Mouse (Mus musculus) layer of hippocampus, adult 2 months (tissue): Measurements from ENCODE around the gene Zbtb34. TPM values are rescaled to one million over a fixed set of nuclear protein-coding genes. Genes with fewer than 3 reads are reported as not detected.
A peak's percentile ranks its signal among the peaks of the same experiment; 100 is the strongest.

Experiments used
- DNase-seq, 2 experiments: peaks; one replicate each; pipeline ENCODE4 v3.0.0; 2022; ENCODE audit warnings: low spot score in 2 of 2
- H3K27ac ChIP-seq: fragments of 200-600 bp; 2 replicates; pipeline ENCODE4 v1.8.1; 2022
- H3K4me3 ChIP-seq: fragments of 200-600 bp; 2 replicates; pipeline ENCODE4 v1.8.1; 2022; ENCODE audit warnings: mild to moderate bottlenecking
- CTCF ChIP-seq: fragments of 200-600 bp; conservative IDR thresholded peaks from 2 replicates; pipeline ENCODE4 v1.8.1; 2022; ENCODE audit warnings: antibody characterized with exemption, mild to moderate bottlenecking, moderate library complexity
- microRNA-seq, 2 experiments: library from miRNA; unstranded; fragments of <30 nt; microRNA quantifications; one replicate each; pipeline ENCODE4 v1.2.0; 2021
- total RNA-seq, 2 experiments: library from RNA; stranded (reverse); gene quantifications; 2 replicates each; pipeline ENCODE4 v1.2.3; 2021

Zbtb34 gene
- total RNA-seq, 2 experiments from 2014 or later = 13.9 to 14.8 TPM

DNA sequence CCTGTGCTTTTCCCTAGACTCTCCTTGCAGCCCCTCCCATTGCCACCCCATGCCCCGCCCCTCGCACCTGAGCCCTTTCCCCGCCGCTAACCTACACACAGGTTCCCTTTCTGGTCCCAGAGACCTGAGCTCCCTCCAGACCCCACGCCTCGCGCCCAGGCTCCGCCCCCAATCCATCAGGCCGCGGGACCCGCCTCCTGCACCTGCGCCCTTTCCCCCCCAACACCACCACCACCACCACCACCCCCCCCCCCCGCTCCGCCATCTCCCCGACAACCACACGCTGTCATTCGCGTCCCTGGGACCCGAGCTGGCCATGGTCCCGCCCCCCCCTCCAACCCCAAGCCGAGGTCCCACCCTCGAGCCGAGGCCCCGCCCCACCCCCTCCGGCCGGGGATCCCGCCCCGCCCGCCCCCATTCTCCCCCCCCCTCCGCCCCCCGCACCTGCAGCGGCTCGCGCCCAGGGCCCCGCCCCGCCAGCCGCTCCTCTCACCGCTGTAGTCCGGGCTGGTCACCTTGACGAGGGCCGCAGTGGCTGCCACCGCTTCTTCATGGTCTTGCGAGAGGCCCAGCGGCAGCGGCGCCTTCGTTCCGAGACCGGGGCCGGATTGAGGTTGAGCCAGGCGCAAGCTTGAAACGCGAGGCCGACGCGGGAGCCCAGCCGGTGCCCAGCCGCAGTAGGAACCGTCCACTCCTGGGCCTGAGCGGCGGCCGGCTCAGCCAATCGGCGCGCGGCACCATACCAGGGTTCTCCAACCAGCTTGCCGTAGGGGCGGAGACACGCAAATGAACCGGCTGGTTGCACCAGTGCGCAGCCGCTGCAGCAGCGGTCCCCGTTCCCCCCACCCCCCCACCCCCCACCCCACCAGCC is 60.1 kb downstream of the Zbtb34 start, which contains the start of gene Ralgps1:
Gene Ralgps1, minus strand, starts transcription at position 710 of the 871 bp plus-strand sequence.
- Histone ChIP-seq H3K4me3 (peak within 1 kb of the TSS; percentile 89), H3K27ac (peak within 1 kb of the TSS; percentile 99)
- no peak for TF ChIP-seq CTCF
- DNase-seq = peak; percentile 95 to 98

DNA sequence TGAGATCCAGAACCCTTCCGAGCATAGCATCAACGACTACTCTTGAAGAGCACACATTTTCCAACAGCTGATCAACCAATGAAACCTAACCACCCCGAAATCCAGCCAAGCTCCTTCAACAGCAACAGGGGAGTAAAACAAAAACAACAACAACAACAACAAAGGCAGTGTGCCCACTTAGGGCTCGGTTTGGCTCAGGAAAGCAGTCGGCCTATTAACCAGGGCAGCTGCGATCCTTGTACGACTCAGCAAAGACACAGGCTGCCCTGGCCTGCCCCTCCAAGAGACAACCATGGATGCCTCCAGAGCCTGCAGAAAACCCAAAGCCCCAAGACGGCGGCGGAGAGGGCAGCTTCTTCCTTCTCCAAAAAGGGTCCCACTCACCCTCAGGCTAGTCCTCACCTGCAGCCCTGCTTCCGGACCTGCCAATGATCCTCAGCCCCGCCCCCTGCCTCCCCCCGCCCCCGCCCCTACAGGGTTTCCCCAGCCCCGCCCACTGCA is 60.8 kb downstream of the Zbtb34 start:
- no peak for DNase-seq
- H3K27ac ChIP-seq = peak overlapping the region; percentile 99

GRCm38 (mm10) chr2:33369453-33369852 is 61.7 kb downstream of the Zbtb34 start:
- TF ChIP-seq CTCF = no peak
- H3K27ac ChIP-seq = peak overlapping the region; percentile 99
- DNase-seq = no peak
- H3K4me3 ChIP-seq = no peak overlapping the region; the same call in 1 of the 2 replicates

More for the DNA sequence above, 60.8 kb downstream of the Zbtb34 start:
- TF ChIP-seq CTCF = no peak
- peak overlapping the region; percentile 89 for H3K4me3 ChIP-seq

DNA sequence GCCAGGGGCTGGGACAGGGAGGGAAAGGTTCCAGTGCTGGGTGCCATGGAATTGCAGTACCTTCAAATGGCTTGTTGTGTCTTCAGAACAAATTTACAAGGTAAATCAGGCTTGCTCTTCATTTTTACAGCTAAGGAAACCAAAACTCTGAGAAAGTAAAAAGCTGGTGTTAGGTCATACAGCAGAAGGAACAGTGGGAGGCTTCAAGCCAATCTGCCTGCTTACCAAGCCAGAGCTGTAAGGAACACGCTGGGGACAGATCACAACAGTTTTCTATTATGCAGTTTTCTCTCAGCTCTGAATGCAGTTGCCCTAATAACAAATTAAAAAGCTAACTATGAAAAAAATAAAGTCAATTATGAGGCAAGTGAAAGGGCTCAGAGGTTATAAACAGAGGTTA is 62.6 kb downstream of the Zbtb34 start:
- no peak for TF ChIP-seq CTCF
- Histone ChIP-seq H3K4me3 (0 out of 2 replicates have a peak overlapping the region, but pooled peaks have one; percentile 4), H3K27ac (peak overlapping the region; percentile 99)
- DNase-seq = no peak

DNA sequence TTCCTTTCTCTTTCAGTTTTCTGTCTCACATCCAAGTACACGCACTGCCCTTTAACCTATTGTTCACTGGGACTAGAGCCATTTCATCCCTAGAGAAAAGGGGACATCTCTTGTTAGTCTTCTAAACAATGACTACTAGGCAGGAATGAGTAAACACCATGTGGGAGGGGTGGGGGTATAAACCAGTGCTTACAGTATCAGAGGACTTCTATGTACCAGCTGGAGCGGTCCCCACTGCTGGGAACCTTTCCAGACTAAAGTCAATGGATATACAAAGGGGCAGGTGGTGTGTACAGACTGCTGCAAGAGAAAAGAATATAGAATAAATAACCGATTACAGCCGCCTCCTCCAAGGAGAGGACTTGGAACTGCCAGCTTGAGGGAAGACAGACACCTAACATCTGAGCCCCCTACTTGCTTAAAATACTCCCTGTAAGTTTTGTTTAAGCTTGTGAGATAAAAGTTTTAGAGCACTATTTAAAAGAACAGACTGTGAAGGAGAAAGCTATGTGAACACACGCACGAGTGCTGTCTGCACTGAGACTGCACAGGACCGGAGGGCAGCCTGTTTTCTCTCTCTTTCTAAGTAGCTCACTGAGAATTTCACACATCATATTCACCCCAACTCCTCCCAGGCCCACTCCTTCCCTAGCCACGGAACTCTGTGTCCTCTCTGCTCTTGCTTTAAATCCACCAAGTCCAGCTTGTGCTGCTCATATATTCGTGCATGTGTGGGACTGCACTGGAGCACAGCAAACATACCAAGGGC is 65.2 kb downstream of the Zbtb34 start:
- DNase-seq = peak in 1 of 2 experiments; percentile 35
- no peak overlapping the region for H3K4me3 ChIP-seq
- peak overlapping the region; percentile 83 for H3K27ac ChIP-seq
- TF ChIP-seq CTCF = no peak

DNA sequence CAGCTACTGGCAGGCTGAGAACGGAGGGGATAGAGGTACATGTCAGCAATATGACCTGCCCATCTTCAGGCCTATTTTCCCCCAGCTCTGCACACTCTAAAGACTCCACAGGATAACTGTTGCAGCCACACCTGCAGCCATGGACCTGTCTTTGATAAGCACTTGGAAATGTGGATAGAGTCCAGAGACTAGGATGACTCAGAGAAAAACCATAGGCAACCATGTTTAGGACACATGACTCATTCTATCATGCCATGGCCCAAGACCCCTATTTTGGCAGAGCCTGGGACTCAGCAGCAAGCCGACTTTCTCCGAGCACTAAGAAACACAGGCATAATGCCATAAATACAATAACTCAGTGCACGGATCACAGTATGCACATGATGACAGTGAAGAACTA is 66.5 kb downstream of the Zbtb34 start:
- DNase-seq = no peak
- no peak overlapping the region for H3K4me3 ChIP-seq
- TF ChIP-seq CTCF = no peak
- H3K27ac ChIP-seq = peak overlapping the region; percentile 83

- H3K27ac ChIP-seq = peak overlapping the region; percentile 23; the same call in 1 of the 2 replicates
- H3K4me3 ChIP-seq = no peak overlapping the region
- TF ChIP-seq CTCF = no peak
- no peak for DNase-seq
Observed at GRCm38 (mm10) chr2:33363890-33364289, 67.2 kb downstream of the Zbtb34 start.

DNA sequence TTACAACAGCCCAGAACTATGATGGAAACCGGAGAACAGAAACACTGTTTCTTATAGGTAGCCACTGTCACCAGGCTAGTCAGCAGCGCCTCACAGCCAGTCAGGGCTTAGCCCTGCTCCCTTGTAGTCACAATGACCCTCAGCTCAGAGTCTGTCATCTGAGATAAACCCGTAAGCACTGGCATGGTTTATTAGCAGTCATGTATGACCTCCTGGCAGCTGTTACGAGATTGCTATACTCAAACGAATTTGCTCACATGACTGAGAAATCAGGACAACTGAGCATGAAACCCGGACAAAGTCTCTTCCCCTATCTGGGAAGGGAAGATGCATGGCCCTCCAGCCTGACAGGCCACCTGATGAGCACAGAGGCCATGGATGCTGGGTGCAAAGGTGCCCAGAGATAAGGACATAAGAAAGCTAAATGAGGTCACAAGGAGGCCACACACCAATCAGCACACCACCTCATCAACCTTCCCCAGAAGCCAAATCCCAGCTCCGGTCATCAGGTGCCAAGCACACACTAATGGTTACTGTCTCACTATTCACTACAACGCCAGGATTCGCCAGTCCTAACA is 69.9 kb downstream of the Zbtb34 start:
- Histone ChIP-seq H3K27ac (no peak overlapping the region), H3K4me3 (no peak overlapping the region)
- no peak for DNase-seq
- TF ChIP-seq CTCF = no peak

GRCm38 (mm10) chr2:33360564-33360963 is 70.6 kb downstream of the Zbtb34 start:
- H3K27ac ChIP-seq = 0 out of 2 replicates have a peak overlapping the region, but pooled peaks have one; percentile 4
- H3K4me3 ChIP-seq = no peak overlapping the region
- TF ChIP-seq CTCF = no peak
- DNase-seq = no peak

GRCm38 (mm10) chr2:33359184-33359583 is 71.9 kb downstream of the Zbtb34 start:
- H3K4me3 ChIP-seq = no peak overlapping the region
- TF ChIP-seq CTCF = no peak
- no peak for DNase-seq
- no peak overlapping the region for H3K27ac ChIP-seq

DNA sequence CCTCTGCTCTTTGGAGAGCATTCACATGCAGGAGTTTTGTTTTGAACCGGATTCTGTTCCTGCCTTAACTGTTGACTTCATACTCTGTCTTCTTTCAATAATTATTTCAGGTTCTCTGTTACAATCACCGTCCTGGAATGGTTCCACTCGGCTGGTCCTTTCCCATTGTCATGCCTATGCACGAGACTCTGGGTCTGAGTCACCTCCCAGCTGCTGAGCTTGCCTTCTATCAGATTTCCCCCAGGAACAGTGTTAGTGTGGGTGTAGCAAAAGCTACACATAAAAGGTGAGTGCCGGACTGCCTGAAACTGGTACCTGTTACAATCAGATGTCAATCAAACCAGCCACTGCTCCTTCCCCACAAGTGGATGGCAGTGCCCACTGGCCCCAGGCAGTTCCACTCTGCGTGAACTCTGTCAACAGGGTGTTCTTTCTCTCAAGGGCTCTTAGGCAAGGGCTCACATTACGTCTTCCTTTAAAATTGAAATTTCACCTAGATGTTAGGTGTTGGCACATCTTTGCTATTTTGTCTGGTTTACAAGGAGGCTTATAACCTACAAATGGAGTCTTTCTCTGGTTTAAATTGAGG is 73.8 kb downstream of the Zbtb34 start:
- TF ChIP-seq CTCF = no peak
- no peak for DNase-seq
- no peak overlapping the region for H3K4me3 ChIP-seq
- H3K27ac ChIP-seq = peak overlapping the region; percentile 78; the same call in 1 of the 2 replicates

Small RNA genes within 50 kb of the gene (microRNA-seq; reads per million reads assigned to microRNA genes)
- gene Gm25998 = 0 reads per million in 2 experiments

Other genes with a start within 250 kb of the Zbtb34 start
- gene Angptl2, start 215.3 kb downstream of the Zbtb34 start, total RNA-seq = 1 to 10 TPM in 1 of 2 experiments, under 1 TPM in 1; 0.81 to 2.2 TPM
- gene Ralgps1, start 59.8 kb downstream of the Zbtb34 start, total RNA-seq = 10 to 100 TPM; 68.2 TPM
- 10 to 100 TPM; 24.1 to 27.4 TPM for gene Zbtb43, start 37.2 kb upstream of the Zbtb34 start, total RNA-seq
- gene Lmx1b, start 209.2 kb upstream of the Zbtb34 start, total RNA-seq = under 1 TPM; 0.10 to 0.41 TPM